Mouse (Mus musculus) midbrain, embryonic 12.5 days (tissue): ENCODE data around the gene Srrm3. TPM values are rescaled to one million over a fixed set of nuclear protein-coding genes. Genes with fewer than 3 reads are reported as not detected.

Experiments
- ATAC-seq: fragments of 200-750 bp; cut with Nextera tagmentation; 2 replicates; pipeline ENCODE4 v1.8.0; 2017; ENCODE audit warnings: low read depth, moderate TSS enrichment, moderate library complexity; ENCODE audit not compliant: low FRiP score
- H3K27ac ChIP-seq: fragments of 300-500 bp; sonication (generic); replicated peaks from 2 replicates; pipeline ENCODE4 v1.5.1; 2016; ENCODE audit warnings: mild to moderate bottlenecking
- H3K27me3 ChIP-seq: fragments of 300-500 bp; sonication (generic); 2 replicates; pipeline ENCODE4 v1.6.1; 2016; ENCODE audit warnings: mild to moderate bottlenecking
- H3K36me3 ChIP-seq: fragments of 300-500 bp; sonication (generic); 2 replicates; pipeline ENCODE4 v1.6.1; 2016
- H3K4me1 ChIP-seq: fragments of 300-500 bp; sonication (generic); 2 replicates; pipeline ENCODE4 v1.6.1; 2016
- H3K4me2 ChIP-seq: fragments of 300-500 bp; sonication (generic); replicated peaks from 2 replicates; pipeline ENCODE4 v1.6.1; 2016; ENCODE audit warnings: mild to moderate bottlenecking, moderate library complexity
- H3K4me3 ChIP-seq: fragments of 300-500 bp; sonication (generic); 2 replicates; pipeline ENCODE4 v1.5.1; 2016; ENCODE audit warnings: mild to moderate bottlenecking
- H3K9ac ChIP-seq: fragments of 300-500 bp; sonication (generic); replicated peaks from 2 replicates; pipeline ENCODE4 v1.6.1; 2016; ENCODE audit warnings: mild to moderate bottlenecking, moderate library complexity
- H3K9me3 ChIP-seq: fragments of 300-500 bp; sonication (generic); 2 replicates; pipeline ENCODE4 v1.6.1; 2016; ENCODE audit warnings: mild to moderate bottlenecking
- WGBS: fragments of 180-500 bp; shearing (Covaris S2); methylation state at CpG from one replicate; pipeline ENCODE4 v1.1.7; 2016; 5-methylcytosine and 5-hydroxymethylcytosine counted together
- polyA plus RNA-seq: library from polyadenylated mRNA; unstranded; fragments of >200 nt; fragmentation: Nextera tagmentation; extraction: Ambion mirVana; gene quantifications from 2 replicates; pipeline ENCODE4 v1.2.1, GENCODE M21; 2016

The Srrm3 gene
- polyA plus RNA-seq, 1 experiment from 2014 or later = 72.1 TPM

- Histone ChIP-seq H3K27ac (no peak overlapping the region), H3K4me1 (peaks cover 20% of the 10 kb centered on the region), H3K9ac (no peak overlapping the region), H3K4me2 (no peak overlapping the region), H3K27me3 (peaks cover 41% of the 10 kb centered on the region), H3K4me3 (no peak overlapping the region), H3K36me3 (no peaks in the 10 kb centered on the region), H3K9me3 (no peaks in the 10 kb centered on the region)
- WGBS = 65% methylated on average over 9 of the region's 9 CpGs
- ATAC-seq = no peak
Measured at GRCm38 (mm10) chr5:135873753-135874152, 67.1 kb downstream of the Srrm3 start.

GRCm38 (mm10) chr5:135877180-135877579, 70.5 kb downstream of the Srrm3 start:
- Histone ChIP-seq H3K4me3 (no peak overlapping the region), H3K9me3 (no peaks in the 10 kb centered on the region)

DNA sequence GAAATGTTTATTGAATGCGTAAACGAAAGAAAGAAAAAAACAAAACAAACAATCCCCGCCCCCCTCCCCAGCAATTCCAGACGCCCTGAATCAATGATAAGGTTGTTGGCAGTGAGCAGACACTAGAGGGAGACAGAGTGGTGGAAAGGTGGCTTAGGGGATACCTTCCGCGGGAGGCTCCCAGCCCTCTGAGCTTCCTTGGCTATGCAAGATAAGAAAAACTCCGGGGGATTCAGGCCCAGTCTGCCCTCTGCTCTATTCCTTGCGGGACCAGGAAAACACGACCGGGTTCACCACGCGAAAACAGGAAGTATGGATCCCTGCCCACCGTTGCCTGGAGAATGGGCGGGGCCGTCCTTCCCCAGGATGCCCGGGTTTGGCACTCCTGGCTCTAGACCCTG, 71.1 kb downstream of the Srrm3 start:
- WGBS = under 1% methylated on average over 16 of the region's 16 CpGs
- Histone ChIP-seq H3K4me1 (peaks cover 15% of the 10 kb centered on the region), H3K9ac (peak overlapping the region; percentile 37; the same call in 1 of the 2 replicates), H3K4me3 (peak overlapping the region; percentile 36), H3K9me3 (no peaks in the 10 kb centered on the region), H3K27me3 (peaks cover 7% of the 10 kb centered on the region; the same call in 1 of the 2 replicates), H3K4me2 (peak overlapping the region; percentile 54), H3K36me3 (no peaks in the 10 kb centered on the region), H3K27ac (no peak overlapping the region)
- no peak for ATAC-seq

More at GRCm38 (mm10) chr5:135877180-135877579, 70.5 kb downstream of the Srrm3 start:
- Histone ChIP-seq H3K4me2 (peak overlapping the region; percentile 54), H3K4me1 (peaks cover 16% of the 10 kb centered on the region), H3K27ac (no peak overlapping the region), H3K36me3 (no peaks in the 10 kb centered on the region), H3K27me3 (peaks cover 10% of the 10 kb centered on the region; the same call in 1 of the 2 replicates), H3K9ac (no peak overlapping the region; the same call in 1 of the 2 replicates)
- no peak for ATAC-seq
- WGBS = 21% methylated on average over 8 of the region's 8 CpGs

DNA sequence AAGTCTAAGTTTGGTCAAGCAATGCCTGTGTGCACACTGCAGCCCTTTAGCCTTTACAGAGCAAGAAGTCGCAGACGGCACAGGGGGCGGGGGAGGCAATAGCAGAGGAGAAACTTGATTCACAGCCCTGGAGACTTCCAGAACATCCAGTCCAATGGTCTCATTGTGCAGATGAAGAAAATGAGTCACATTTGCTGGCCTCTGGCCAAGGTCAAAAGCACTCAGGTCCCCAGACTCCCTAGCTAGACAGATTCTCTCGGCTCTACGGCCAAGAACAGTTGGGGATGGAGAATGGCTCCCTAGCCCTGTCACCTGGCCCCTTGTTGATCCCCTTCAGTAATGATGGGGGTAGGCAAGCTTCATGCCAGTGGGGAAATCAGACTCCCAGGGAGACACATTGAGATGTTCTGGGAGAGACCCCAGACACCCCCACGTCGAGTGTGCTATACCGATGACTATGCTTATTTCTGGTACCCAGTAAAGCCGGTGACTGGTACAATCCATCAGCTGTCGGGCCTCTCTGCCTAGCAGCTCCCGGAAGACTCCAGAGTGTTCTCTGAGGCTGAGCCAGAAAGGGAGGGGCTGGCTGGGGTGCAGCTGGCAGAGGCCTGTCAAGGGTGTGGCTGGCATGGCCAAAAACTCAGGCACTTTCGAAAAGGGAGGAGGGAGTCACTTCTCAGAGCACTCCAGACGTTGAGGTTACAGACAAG, 72.9 kb downstream of the Srrm3 start:
- no peaks in the 10 kb centered on the region for H3K36me3 ChIP-seq
- H3K4me1 ChIP-seq = peaks cover 10% of the 10 kb centered on the region
- H3K27me3 ChIP-seq = no peaks in the 10 kb centered on the region
- no peaks in the 10 kb centered on the region for H3K9me3 ChIP-seq
- no peak for ATAC-seq
- no peak overlapping the region for H3K9ac ChIP-seq
- H3K27ac ChIP-seq = no peak overlapping the region
- 68% methylated on average over 13 of the region's 13 CpGs for WGBS
- no peak overlapping the region for H3K4me2 ChIP-seq
- H3K4me3 ChIP-seq = no peak overlapping the region

GRCm38 (mm10) chr5:135884641-135885040, 78.0 kb downstream of the Srrm3 start:
- Histone ChIP-seq H3K9me3 (no peaks in the 10 kb centered on the region), H3K4me2 (no peak overlapping the region), H3K36me3 (no peaks in the 10 kb centered on the region), H3K9ac (no peak overlapping the region), H3K27me3 (peaks cover 37% of the 10 kb centered on the region), H3K4me1 (peaks cover 9% of the 10 kb centered on the region), H3K4me3 (no peak overlapping the region), H3K27ac (no peak overlapping the region)
- 72% methylated on average over 6 of the region's 6 CpGs for WGBS
- no peak for ATAC-seq

DNA sequence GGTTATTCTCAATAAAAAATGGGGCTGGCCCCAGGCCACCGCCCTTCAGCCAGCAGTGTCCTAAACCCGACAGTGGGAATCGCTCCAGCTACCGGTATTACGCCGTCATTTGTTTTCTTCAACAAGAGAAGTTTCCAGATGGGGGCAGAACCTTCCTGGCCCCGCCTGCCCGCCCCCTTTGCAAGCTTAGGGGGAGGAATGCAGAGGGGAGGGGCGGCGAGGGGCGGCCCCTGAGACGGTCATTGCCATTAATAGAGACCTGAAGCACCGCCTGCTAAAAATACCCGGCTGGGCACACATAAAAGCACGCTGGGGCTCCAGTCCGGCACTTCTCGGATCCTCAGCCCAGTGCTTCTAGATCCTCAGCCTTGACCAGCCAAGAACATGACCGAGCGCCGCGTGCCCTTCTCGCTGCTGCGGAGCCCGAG, 81.0 kb downstream of the Srrm3 start, which contains the start of gene Hspb1:
Gene Hspb1 (plus strand): TSS at position 245 of the 428 bp plus-strand sequence.
- H3K9ac ChIP-seq = 0 out of 2 replicates have a peak within 1 kb of the TSS, but pooled peaks have one; percentile 15

DNA sequence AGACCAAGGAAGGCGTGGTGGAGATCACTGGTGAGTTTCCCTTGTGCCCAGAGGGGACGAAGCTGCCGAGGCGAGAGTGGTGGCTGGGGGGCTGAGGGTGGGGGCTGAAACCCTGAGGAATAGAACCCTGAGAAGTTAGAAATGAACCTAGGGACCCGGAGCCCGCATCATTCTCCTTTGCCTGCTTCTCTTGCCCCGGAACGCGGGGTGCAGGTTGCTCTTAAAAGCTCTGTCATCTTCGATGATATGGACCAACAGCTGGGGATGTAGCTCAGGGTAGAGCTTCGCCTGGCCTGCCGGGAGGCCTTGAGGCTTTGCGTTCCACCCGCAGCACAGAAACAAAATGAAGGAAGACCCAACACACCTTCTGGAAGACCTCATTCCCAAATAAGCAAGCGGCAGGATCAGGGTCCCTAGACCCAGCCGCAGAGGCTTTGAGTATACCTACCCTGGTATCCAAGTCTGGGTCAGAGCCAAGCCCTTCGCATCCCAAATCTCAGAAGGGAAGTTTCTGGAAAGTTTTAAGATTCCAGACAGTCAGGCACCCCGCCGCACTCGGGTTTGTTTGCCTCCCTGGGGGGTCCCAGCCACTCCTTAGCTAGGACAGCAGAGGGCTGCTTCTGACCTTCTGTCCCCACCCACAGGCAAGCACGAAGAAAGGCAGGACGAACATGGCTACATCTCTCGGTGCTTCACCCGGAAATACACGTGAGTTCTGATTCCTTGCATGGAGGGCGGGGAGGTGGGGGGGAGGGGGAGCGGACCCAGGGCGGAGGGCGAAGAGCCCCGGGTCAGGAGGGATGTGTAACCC, 81.9 kb downstream of the Srrm3 start:
- no peak overlapping the region for H3K27ac ChIP-seq
- H3K4me3 ChIP-seq = no peak overlapping the region
- H3K9me3 ChIP-seq = no peaks in the 10 kb centered on the region
- no peak overlapping the region for H3K9ac ChIP-seq
- H3K36me3 ChIP-seq = no peaks in the 10 kb centered on the region
- peaks cover 53% of the 10 kb centered on the region for H3K27me3 ChIP-seq
- WGBS = 3% methylated on average over 30 of the region's 30 CpGs
- H3K4me2 ChIP-seq = peak overlapping the region; percentile 2; the same call in 1 of the 2 replicates
- ATAC-seq = no peak
- H3K4me1 ChIP-seq = peaks cover 9% of the 10 kb centered on the region

More for the DNA sequence above, 81.0 kb downstream of the Srrm3 start, which contains the start of gene Hspb1:
- Histone ChIP-seq H3K4me3 (peak within 1 kb of the TSS; percentile 29), H3K27ac (no peak within 1 kb of the TSS), H3K4me1 (peaks cover 9% of the 10 kb centered on the region), H3K36me3 (no peaks in the 10 kb centered on the region), H3K9me3 (no peaks in the 10 kb centered on the region), H3K27me3 (peaks cover 53% of the 10 kb centered on the region), H3K4me2 (peak within 1 kb of the TSS; percentile 45)
- WGBS = 1% methylated on average over 24 of the region's 24 CpGs
- ATAC-seq = no peak

GRCm38 (mm10) chr5:135890323-135890722, 83.6 kb downstream of the Srrm3 start:
- ATAC-seq = no peak
- Histone ChIP-seq H3K4me1 (peaks cover 9% of the 10 kb centered on the region), H3K4me3 (no peak overlapping the region), H3K9ac (no peak overlapping the region), H3K27ac (no peak overlapping the region), H3K27me3 (peaks cover 51% of the 10 kb centered on the region), H3K9me3 (no peaks in the 10 kb centered on the region), H3K4me2 (no peak overlapping the region), H3K36me3 (no peaks in the 10 kb centered on the region)
- WGBS = 53% methylated on average over 4 of the region's 4 CpGs

GRCm38 (mm10) chr5:135890920-135891319, 84.2 kb downstream of the Srrm3 start:
- H3K9me3 ChIP-seq = no peaks in the 10 kb centered on the region
- H3K27me3 ChIP-seq = peaks cover 45% of the 10 kb centered on the region
- H3K4me3 ChIP-seq = no peak overlapping the region
- no peak overlapping the region for H3K9ac ChIP-seq
- H3K27ac ChIP-seq = no peak overlapping the region
- no peaks in the 10 kb centered on the region for H3K36me3 ChIP-seq
- peaks cover 9% of the 10 kb centered on the region for H3K4me1 ChIP-seq
- ATAC-seq = no peak
- WGBS = 58% methylated on average over 3 of the region's 3 CpGs
- no peak overlapping the region for H3K4me2 ChIP-seq

- Histone ChIP-seq H3K9ac (no peak overlapping the region), H3K27me3 (peaks cover 32% of the 10 kb centered on the region), H3K4me1 (peaks cover 4% of the 10 kb centered on the region), H3K27ac (no peak overlapping the region), H3K9me3 (no peaks in the 10 kb centered on the region), H3K4me2 (no peak overlapping the region), H3K4me3 (no peak overlapping the region), H3K36me3 (no peaks in the 10 kb centered on the region)
- no peak for ATAC-seq
- 55% methylated on average over 9 of the region's 9 CpGs for WGBS
Measured at GRCm38 (mm10) chr5:135892589-135893351, 86.1 kb downstream of the Srrm3 start.

GRCm38 (mm10) chr5:135894958-135895357, 88.3 kb downstream of the Srrm3 start:
- ATAC-seq = no peak
- H3K9me3 ChIP-seq = no peaks in the 10 kb centered on the region
- no peak overlapping the region for H3K4me3 ChIP-seq
- 89% methylated on average over 6 of the region's 6 CpGs for WGBS
- H3K27ac ChIP-seq = no peak overlapping the region
- H3K4me2 ChIP-seq = no peak overlapping the region
- H3K4me1 ChIP-seq = no peaks in the 10 kb centered on the region
- no peaks in the 10 kb centered on the region for H3K36me3 ChIP-seq
- peaks cover 13% of the 10 kb centered on the region for H3K27me3 ChIP-seq
- H3K9ac ChIP-seq = no peak overlapping the region
